Mouse (Mus musculus): ENCODE results near the gene Flot1. TPM values are rescaled to one million over a fixed set of nuclear protein-coding genes. Genes with fewer than 3 reads are reported as not detected.
A peak's percentile ranks its signal among the peaks of the same experiment; 100 is the strongest.

The Flot1 gene
- polyA plus RNA-seq, 1 experiment = 14.1 TPM

DNA sequence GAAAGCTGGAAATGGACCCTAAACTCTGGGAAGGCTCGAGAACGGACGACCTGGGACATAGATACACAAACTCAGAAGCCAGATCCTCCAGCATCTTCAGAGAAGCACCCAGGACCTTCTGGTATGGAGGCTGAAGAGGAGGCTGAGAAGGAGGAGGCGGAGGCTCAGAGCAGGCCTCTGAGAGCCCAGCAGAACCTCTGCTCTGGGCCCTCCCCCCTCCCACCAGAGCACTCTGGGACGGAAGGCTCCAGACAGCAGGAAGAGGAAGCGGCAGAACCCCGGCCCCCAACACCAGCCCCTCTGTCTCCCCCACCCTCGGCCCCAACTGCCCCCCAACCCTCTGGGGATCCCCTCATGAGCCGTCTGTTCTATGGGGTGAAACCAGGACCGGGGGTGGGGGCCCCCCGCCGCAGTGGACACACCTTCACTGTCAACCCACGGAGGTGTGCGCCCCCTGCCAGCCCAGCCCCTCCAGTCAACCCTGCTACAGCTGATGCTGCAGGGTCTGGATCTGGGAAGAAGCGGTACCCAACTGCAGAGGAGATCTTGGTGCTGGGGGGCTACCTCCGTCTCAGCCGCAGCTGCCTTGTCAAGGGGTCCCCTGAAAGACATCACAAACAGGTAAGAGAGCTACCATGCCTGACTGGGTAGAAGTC is 45.3 kb downstream of the Flot1 start:
- no peak for TF ChIP-seq CTCF (IDR thresholded peaks at IDR 0.05; ENCODE audit: control insufficient read depth, insufficient read depth, insufficient replicate concordance, low read depth, low read length)
- TF ChIP-seq POLR2A (IDR thresholded peaks at IDR 0.05; ENCODE audit: control insufficient read depth, low read depth, low read length) = no peak
- Histone ChIP-seq H3K27me3 (ENCODE audit: control insufficient read depth, insufficient read depth, low read length) (peaks cover 9% of the 10 kb centered on the region), H3K36me3 (ENCODE audit: control insufficient read depth, insufficient read depth, low read length) (no peaks in the 10 kb centered on the region), H3K27ac (ENCODE audit: control insufficient read depth, insufficient read depth, low read depth, low read length) (peak overlapping the region; percentile 34; the same call in 1 of the 2 replicates), H3K4me3 (ENCODE audit: control insufficient read depth, low read depth, low read length) (peak overlapping the region; percentile 92), H3K4me1 (ENCODE audit: control insufficient read depth, insufficient read depth, low read length) (peaks cover 39% of the 10 kb centered on the region)

DNA sequence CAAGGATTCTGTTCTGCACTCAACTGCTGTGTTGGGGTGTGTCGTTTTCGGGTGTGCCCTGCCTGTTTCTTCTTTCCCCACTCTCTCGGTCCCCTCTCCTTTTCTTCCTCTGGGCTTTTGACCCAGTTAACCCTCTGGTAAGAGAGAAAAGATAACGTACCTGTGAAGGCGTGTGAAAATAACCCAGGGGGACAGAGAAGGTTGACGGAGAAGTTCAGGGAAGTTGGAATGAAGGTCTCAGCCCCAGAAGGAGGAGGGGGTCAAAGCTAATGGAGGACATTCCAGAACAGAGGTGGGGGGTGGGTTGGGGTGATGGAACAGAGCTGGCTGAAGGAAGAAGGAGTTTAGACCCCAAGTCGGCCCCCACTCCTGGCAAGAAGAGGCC is 45.9 kb downstream of the Flot1 start:
- Histone ChIP-seq H3K4me1 (ENCODE audit: control insufficient read depth, insufficient read depth, low read length) (peaks cover 36% of the 10 kb centered on the region), H3K36me3 (ENCODE audit: control insufficient read depth, insufficient read depth, low read length) (no peaks in the 10 kb centered on the region)
- TF ChIP-seq CTCF (IDR thresholded peaks at IDR 0.05; ENCODE audit: control insufficient read depth, insufficient read depth, insufficient replicate concordance, low read depth, low read length) = no peak
- no peak for TF ChIP-seq POLR2A (IDR thresholded peaks at IDR 0.05; ENCODE audit: control insufficient read depth, low read depth, low read length)

DNA sequence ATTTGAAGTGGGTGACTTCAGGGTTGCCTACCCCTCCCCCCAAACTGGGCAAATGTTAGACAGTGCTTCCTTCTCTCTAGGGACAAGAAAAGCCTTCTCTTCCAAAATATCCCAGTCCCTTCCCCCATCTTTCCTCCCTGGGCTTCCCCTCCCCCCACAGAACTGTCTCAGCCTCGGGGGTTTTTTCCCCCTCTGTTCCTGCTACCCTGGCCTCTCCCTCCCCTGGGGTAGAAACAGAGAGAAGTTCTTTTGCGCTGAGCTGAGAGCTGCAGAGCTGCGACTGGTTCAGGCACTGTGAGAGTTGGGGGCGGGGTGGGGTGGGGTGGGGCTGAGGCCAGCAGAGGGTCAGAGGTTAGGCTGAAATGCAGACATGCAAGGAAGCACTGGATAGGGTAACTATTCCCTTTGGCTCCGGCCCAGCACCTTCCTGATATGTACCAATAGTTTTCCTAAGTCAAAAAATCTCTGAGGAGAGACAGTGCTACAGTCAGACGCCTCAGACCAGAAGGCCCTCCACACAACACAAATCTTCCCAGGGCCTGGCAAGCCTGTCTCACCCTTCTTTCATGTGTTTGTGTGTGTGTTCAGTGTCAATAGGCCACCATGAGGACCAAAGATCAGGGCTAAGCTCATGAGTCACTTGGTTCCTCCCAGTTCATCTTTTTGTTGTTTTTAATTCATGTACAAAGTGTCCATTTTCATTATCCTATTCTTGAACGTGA is 46.5 kb downstream of the Flot1 start:
- Histone ChIP-seq H3K4me3 (ENCODE audit: control insufficient read depth, low read depth, low read length) (peak overlapping the region; percentile 66), H3K4me1 (ENCODE audit: control insufficient read depth, insufficient read depth, low read length) (peaks cover 33% of the 10 kb centered on the region), H3K27ac (ENCODE audit: control insufficient read depth, insufficient read depth, low read depth, low read length) (peak overlapping the region; percentile 32), H3K27me3 (ENCODE audit: control insufficient read depth, insufficient read depth, low read length) (peaks cover 9% of the 10 kb centered on the region), H3K36me3 (ENCODE audit: control insufficient read depth, insufficient read depth, low read length) (no peaks in the 10 kb centered on the region)
- TF ChIP-seq CTCF (IDR thresholded peaks at IDR 0.05; ENCODE audit: control insufficient read depth, insufficient read depth, insufficient replicate concordance, low read depth, low read length) (no peak), POLR2A (IDR thresholded peaks at IDR 0.05; ENCODE audit: control insufficient read depth, low read depth, low read length) (no peak)

More for the DNA sequence above, 45.9 kb downstream of the Flot1 start:
- peak overlapping the region; percentile 66 for H3K4me3 ChIP-seq (ENCODE audit: control insufficient read depth, low read depth, low read length)
- H3K27me3 ChIP-seq (ENCODE audit: control insufficient read depth, insufficient read depth, low read length) = peaks cover 9% of the 10 kb centered on the region
- no peak overlapping the region; the same call in 1 of the 2 replicates for H3K27ac ChIP-seq (ENCODE audit: control insufficient read depth, insufficient read depth, low read depth, low read length)

DNA sequence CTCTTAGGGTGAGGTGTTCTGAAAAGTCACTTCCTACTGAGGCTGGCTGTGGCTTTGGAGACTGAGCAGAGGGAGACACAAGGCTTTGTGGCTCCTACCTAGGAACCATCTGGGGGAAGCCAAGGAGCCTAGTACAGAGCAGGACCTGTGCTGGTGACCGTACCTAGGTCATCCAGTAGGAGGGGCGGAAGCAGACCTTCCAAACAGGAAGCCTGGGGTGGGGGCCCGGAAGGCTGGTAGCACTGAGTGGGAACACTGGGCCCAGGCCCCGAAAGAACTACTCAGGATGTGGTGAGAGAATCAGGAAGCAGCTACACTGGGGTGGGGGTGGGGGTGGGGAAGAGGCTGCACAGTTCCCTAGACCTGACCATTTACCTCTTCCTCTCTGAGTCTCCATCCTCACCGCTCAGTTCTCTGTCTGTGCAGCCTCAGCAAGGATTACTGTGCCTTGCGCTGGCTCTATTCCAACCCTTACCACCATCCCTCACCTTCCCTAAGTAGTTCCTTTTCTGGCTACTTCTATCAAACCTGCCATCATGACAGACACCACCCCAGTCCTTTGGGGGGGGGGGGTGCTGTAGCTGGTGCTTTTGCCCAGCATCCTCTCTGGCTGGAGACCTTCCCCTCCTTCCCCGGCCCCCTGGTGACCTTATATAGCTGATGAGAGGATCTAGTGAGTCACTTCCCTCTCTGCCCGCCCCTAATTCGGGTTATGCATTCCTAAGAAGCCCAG is 47.3 kb downstream of the Flot1 start:
- peaks cover 27% of the 10 kb centered on the region for H3K4me1 ChIP-seq (ENCODE audit: control insufficient read depth, insufficient read depth, low read length)
- no peak for TF ChIP-seq POLR2A (IDR thresholded peaks at IDR 0.05; ENCODE audit: control insufficient read depth, low read depth, low read length)
- no peak for TF ChIP-seq CTCF (IDR thresholded peaks at IDR 0.05; ENCODE audit: control insufficient read depth, insufficient read depth, insufficient replicate concordance, low read depth, low read length)

DNA sequence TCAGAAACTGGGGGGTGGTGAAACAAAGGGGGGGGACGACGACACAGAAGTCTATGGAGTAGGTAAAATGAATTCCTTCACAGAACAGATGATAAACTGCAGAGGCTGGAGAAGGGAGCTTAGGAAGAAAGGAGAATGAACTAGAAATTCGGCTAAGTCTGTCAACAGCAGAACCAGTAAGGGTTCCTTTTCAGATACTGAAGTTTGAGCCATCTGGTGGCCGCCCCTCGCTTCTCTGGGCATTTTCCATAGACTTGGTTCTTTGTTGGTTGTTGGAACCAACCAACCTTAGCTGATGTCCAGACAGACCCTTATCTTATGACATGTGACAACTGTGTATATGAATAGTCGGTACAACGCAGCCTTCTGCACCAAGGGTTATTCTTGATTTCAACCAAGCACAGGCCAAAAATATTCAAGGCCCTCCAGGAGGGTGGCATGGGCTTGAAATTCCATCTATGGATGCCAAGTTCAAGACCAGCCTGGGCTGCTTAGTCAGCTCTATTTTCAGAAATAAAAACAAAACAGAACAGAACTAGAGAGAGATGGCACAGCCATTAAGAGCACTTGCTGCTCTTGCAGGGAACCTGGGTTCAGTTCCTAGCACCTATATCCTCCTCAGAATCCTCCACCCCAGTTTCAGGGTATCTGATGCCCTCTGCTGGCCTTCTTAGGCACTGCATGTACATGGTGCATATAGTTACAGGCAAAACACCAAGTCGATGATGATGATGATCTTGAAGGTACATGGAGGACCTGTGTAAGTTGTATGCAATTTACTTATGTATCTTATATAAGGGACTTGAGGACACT is 48.1 kb downstream of the Flot1 start:
- Histone ChIP-seq H3K4me1 (ENCODE audit: control insufficient read depth, insufficient read depth, low read length) (peaks cover 24% of the 10 kb centered on the region), H3K4me3 (ENCODE audit: control insufficient read depth, low read depth, low read length) (no peak overlapping the region), H3K36me3 (ENCODE audit: control insufficient read depth, insufficient read depth, low read length) (no peaks in the 10 kb centered on the region), H3K27me3 (ENCODE audit: control insufficient read depth, insufficient read depth, low read length) (peaks cover 5% of the 10 kb centered on the region), H3K27ac (ENCODE audit: control insufficient read depth, insufficient read depth, low read depth, low read length) (no peak overlapping the region)
- TF ChIP-seq CTCF (IDR thresholded peaks at IDR 0.05; ENCODE audit: control insufficient read depth, insufficient read depth, insufficient replicate concordance, low read depth, low read length) = peak; percentile 36; the same call in 1 of the 2 replicates
- no peak for TF ChIP-seq POLR2A (IDR thresholded peaks at IDR 0.05; ENCODE audit: control insufficient read depth, low read depth, low read length)

More for the DNA sequence above, 47.3 kb downstream of the Flot1 start:
- Histone ChIP-seq H3K27ac (ENCODE audit: control insufficient read depth, insufficient read depth, low read depth, low read length) (peak overlapping the region; percentile 32; the same call in 1 of the 2 replicates), H3K4me3 (ENCODE audit: control insufficient read depth, low read depth, low read length) (no peak overlapping the region), H3K27me3 (ENCODE audit: control insufficient read depth, insufficient read depth, low read length) (peaks cover 9% of the 10 kb centered on the region), H3K36me3 (ENCODE audit: control insufficient read depth, insufficient read depth, low read length) (no peaks in the 10 kb centered on the region)

DNA sequence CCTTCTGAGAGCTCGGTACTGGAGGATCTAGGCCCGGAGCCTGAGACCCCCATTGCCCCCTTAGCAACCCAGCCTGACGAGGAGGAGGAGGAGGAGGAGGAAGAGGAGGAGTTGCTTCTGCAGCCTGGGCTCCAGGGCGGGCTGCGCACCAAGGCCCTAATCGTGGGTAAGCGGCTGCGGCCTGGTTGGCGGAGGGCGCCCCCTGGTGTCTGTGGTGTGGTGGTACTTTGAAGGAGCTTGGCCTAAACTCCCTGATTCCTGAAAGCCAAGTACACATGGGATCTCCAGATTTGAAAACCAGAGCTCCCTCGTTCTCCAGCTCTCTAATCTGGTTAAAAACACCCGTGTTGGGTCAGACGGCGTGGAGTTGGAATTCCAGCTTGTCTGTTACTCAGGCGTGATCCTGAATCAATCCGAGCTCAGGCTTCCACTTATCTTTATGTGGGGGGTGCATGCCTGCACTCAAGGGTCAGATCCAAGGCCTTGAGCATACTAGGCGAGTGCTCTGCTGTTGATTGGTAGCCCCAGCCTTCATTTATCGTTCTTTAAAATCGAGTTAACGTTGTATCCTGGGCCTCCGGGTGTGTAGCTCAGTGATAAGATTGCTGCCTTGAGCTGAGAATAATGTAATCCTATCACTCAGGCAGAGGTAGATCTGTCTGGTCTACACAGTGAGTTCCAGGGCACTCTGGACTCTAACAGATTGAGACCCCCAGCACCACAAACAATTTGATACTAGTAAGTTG is 50.9 kb downstream of the Flot1 start:
- H3K36me3 ChIP-seq (ENCODE audit: control insufficient read depth, insufficient read depth, low read length) = no peaks in the 10 kb centered on the region
- H3K27me3 ChIP-seq (ENCODE audit: control insufficient read depth, insufficient read depth, low read length) = no peaks in the 10 kb centered on the region
- H3K4me1 ChIP-seq (ENCODE audit: control insufficient read depth, insufficient read depth, low read length) = peaks cover 7% of the 10 kb centered on the region
- H3K4me3 ChIP-seq (ENCODE audit: control insufficient read depth, low read depth, low read length) = no peak overlapping the region
- no peak for TF ChIP-seq POLR2A (IDR thresholded peaks at IDR 0.05; ENCODE audit: control insufficient read depth, low read depth, low read length)
- TF ChIP-seq CTCF (IDR thresholded peaks at IDR 0.05; ENCODE audit: control insufficient read depth, insufficient read depth, insufficient replicate concordance, low read depth, low read length) = peak; percentile 91
- H3K27ac ChIP-seq (ENCODE audit: control insufficient read depth, insufficient read depth, low read depth, low read length) = no peak overlapping the region

All from testis, adult 2 months (tissue).